Mouse (Mus musculus) c-Kit-positive CD71-positive TER-119-negative erythroid progenitor cells, embryonic 14.5 days (primary cell): ENCODE data around the gene Fos.
"Not testable (repeated sequence)": the region's sequence is repeated elsewhere in the genome, so short reads cannot be mapped to it uniquely, and the experiment has no call there.

Experiments used
- DNase-seq: peaks from one replicate; pipeline ENCODE4 v3.0.0-alpha.2; 2013; ENCODE audit warnings: low read depth

The Fos gene

GRCm38 (mm10) chr12:85523421-85524192, 49.9 kb downstream of the Fos start:
- no peak for DNase-seq

- DNase-seq = no peak
Measured at GRCm38 (mm10) chr12:85524193-85524858, 50.6 kb downstream of the Fos start.

DNA sequence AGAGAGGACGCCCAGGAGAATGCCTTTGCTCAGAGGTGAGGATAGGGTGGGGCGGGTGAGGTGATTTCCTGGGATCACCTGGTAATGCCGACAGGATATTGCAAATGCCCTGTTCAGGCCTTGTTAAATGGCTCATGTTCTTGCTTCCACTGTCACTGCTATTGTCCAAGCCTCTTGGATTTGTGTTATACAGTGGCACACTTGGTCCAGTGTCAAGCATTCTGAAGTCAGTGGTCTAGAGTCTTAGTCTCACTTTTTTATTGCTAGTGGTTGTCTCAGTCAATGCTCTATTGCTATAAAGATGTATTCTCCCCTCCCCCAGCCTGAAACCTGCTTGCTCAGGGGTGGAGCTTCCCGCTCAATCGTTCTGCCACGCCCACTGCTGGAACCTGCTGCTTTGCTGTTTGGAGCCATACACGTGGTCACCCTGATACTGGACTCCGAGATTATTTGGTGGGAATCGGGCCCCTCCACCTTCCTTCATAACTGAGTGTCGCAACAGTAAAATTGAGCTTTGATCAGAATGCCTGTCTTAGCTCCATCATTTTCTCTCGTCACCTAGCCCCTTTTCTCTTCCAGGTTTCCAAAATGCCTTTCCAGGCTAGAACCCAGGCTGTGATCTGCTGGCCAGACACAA, 51.3 kb downstream of the Fos start:
- DNase-seq = not testable (repeated sequence)
